Mouse (Mus musculus) bone marrow macrophage, adult 2 months (primary cell): ENCODE results near the gene Rnf121.

ENCODE experiments used
- CTCF ChIP-seq: IDR thresholded peaks from 2 replicates; pipeline ENCODE4 v1.5.1; 2012; ENCODE audit warnings: low read depth, mild to moderate bottlenecking, low read length, moderate library complexity
- POLR2A ChIP-seq: IDR thresholded peaks from 2 replicates; pipeline ENCODE4 v1.6.1; 2012; ENCODE audit warnings: mild to moderate bottlenecking, low read depth, low read length, borderline replicate concordance

GRCm38 (mm10) chr7:102108206-102108605, 42.9 kb upstream of the Rnf121 start:
- no peak for TF ChIP-seq CTCF
- no peak for TF ChIP-seq POLR2A
